Mouse (Mus musculus): ENCODE measurements at regions not wholly inside any gene's neighbourhood (a gene's known extent, or its start where the extent isn't known, plus 50 kb on each side); places are given as distances from the start of the nearest gene placed in this dataset.

- no peak for DNase-seq
Observed at GRCm38 (mm10) chr15:59784556-59784929, 231.9 kb downstream of the 4933412E24Rik start.

GRCm38 (mm10) chr15:59783782-59784555, 232.4 kb downstream of the 4933412E24Rik start:
- DNase-seq: no peak

DNA sequence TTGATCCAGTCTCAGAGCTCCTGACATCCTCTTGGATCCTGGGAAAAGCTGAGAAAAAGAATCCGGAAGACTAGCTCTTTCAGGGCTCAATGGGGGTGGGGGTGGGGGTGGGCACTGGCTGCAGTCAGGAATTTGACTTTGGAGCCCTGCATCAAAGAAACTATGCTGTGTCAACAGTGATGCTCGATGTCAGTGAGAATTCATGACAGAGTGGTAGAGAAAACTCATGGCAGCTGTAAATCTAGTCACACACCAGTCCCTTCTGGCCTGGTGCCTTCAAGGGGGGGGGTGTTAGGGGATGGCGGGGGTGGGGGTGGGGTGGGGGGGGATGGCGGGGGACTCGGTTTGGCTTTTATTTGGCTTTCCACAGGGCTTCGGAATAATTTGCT, 233.0 kb downstream of the 4933412E24Rik start:
- DNase-seq: no peak

DNA sequence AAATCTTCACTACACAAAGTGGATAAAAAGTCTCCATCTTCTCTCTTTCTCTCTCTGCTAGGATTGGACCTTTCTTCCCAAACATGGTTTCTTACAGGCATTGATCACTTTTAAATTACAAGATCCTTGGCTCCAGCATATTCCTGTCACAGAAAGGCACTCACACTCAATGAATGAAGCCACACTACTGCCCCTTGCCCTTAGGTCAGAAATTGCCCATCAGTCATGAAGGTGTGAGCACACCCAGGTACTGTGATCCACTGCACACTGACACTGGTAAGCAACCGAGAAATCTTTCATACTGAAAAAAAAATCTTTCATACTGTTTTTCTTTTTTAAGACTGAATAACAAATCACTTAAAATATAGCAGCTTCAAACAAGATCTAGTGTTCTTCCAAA, 235.9 kb downstream of the 4933412E24Rik start:
- no peak for DNase-seq

DNA sequence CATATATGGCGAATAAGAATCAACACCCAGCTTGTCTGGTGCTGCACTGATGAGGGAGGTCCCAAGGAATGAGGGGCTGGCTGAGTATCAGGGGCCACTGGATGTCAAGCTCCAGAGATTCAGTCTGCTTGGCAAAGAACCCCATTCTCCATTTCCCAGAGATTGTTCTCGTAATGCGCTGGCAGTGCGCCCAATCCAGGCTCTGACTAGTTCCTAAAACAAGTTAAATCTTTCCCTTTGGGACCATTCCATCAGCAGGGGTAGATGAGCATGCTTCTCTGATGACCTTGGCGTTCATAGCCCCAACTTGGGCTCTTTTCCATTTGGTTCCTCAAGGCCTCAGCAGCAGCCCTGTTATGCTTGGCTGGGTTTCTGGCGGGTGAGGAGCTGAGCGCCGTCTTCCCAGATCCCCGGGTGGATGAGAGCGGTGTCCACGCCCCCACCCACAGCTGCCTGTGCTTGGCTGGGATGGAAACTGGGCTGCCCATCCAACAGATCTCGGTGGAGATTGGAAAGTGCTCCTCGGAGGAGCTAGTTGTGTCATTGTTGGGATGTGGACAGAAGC, 239.0 kb downstream of the 4933412E24Rik start:
- DNase-seq: no peak

- no peak for DNase-seq
Observed at GRCm38 (mm10) chr15:59775781-59776180, 240.6 kb downstream of the 4933412E24Rik start.

DNA sequence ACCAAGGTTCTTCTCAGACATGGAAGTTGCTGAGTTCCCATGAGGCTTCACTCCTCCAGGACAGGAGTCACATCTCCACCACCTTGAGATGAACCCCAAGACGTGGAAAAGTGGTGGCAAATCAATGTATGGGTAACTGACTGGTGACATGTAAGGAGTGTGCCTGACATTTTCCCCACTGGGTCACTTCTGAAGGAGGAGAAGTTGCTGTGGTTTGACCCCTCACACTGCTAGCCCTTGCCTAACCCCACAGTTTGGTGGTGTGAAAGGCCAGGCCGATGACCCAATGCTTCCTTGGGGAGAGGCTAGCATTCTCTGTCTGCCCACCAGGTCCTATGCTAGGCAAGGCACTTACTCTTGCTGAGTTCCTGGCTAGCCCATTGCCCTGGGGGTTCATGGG, 242.4 kb downstream of the 4933412E24Rik start:
- no peak for DNase-seq

- no peak for DNase-seq
Observed at GRCm38 (mm10) chr15:59772595-59772994, 243.8 kb downstream of the 4933412E24Rik start.

- DNase-seq: no peak
Observed at GRCm38 (mm10) chr15:59762061-59762460, 254.4 kb downstream of the 4933412E24Rik start.

- no peak for DNase-seq
Observed at GRCm38 (mm10) chr15:59760490-59760889, 255.9 kb downstream of the 4933412E24Rik start.

- DNase-seq: no peak
Observed at GRCm38 (mm10) chr15:59759566-59759965, 256.8 kb downstream of the 4933412E24Rik start.

GRCm38 (mm10) chr15:59758971-59759370, 257.4 kb downstream of the 4933412E24Rik start:
- DNase-seq: no peak

DNA sequence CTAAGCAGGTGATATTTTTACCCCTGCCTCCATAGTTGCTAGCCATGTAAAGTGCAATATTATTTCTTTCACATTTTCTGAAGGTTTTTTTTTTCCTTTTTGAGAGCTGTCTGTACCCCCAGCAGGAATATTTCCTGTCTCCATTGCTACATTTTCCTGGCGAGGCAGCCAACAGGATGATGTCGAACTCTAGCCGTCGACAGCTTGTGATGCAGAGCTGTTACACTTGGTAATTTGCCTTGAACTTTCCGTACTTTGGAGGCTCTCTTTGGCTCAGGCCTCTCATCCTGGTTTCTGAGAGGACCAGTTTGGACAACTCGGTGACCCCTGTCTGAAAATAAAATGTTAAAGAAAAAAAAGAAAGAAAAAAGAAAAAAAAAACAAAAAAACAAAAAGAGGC, 260.3 kb downstream of the 4933412E24Rik start:
- no peak for DNase-seq

DNA sequence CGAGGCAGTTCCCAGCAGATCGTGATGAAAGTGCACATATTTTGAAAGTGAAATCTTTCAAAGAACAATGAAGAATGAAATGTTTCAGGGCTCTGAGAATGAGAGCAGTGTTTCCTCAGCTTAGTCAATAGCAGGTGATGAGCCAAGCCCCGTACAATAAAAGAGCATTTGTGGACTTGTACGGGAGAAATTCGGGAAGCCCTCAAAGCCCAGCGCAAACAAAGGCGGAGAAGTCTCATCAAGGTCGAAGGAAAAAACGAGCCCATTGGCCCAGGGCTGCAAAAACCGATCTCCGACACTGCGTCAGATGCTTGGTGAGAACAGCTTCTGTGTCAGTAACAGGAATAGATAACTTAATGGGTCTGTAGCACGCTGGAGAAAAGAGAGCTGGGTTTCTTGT, 261.5 kb downstream of the 4933412E24Rik start:
- no peak for DNase-seq

GRCm38 (mm10) chr15:59752277-59752676, 264.1 kb downstream of the 4933412E24Rik start:
- DNase-seq: no peak

GRCm38 (mm10) chr15:59746290-59746689, 270.1 kb downstream of the 4933412E24Rik start:
- no peak for DNase-seq

GRCm38 (mm10) chr15:59744411-59744931, 271.9 kb downstream of the 4933412E24Rik start:
- no peak for DNase-seq

- no peak for DNase-seq
Observed at GRCm38 (mm10) chr15:59739197-59739596, 277.2 kb downstream of the 4933412E24Rik start.

- no peak for DNase-seq
Observed at GRCm38 (mm10) chr15:59737247-59737646, 279.2 kb downstream of the 4933412E24Rik start.

- DNase-seq: no peak
Observed at GRCm38 (mm10) chr15:59734376-59734775, 282.0 kb downstream of the 4933412E24Rik start.

- DNase-seq: no peak
Observed at GRCm38 (mm10) chr15:59733932-59734331, 282.5 kb downstream of the 4933412E24Rik start.

- DNase-seq: no peak
Observed at GRCm38 (mm10) chr15:59733031-59733810, 283.2 kb downstream of the 4933412E24Rik start.

- no peak for DNase-seq
Observed at GRCm38 (mm10) chr15:59731129-59731528, 285.3 kb downstream of the 4933412E24Rik start.

Data from cerebellum, adult 9-10 months (tissue).